Mouse (Mus musculus) fat pad, adult 2 months (tissue): ENCODE results near the gene Fignl1.

ENCODE experiments used
- DNase-seq: peaks from one replicate; pipeline ENCODE4 v3.0.0-alpha.2; 2011; ENCODE audit warnings: low read depth, low spot score; ENCODE audit errors: extremely low read depth

Fignl1 gene

GRCm38 (mm10) chr11:11811906-11812480 is 3.2 kb upstream of the Fignl1 start:
- DNase-seq, result no peak

DNA sequence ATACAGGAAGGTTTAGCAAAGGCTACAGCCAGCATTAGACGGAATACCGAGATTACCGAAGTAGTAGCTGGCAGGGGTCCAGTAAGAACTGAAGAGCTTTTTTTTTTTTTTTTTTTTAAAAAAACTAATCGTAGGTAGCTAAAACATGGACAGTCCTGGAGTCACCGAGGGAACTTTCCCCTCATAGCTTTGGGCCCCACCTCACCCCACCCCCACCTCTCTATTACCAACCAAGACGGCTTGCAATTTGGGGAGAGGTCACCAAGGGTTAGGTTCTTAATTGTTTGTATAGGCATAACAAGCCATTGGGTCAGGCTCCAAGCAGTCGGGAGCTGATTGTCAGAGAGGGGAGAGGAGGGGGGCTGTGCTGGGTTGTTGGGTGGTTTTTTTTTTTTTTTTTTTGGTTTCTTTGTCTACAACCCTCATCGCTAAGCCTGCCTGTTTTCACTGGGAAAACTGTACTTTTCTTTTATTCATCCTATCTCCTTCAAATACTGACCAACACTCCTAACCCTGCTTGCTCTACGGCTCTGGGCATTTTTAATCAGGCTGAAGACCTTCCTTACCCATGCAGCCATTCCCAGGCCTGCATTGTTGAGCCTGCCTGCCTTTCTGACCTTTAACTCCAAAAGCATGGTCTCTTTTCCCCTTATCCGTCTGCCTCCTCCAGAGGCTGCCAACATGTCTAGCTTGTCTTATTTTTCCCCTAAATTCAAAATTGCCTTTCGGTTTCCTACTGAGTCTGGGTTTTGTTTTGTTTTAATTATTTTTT is 828 bp upstream of the Fignl1 start:
- DNase-seq, result no peak

DNA sequence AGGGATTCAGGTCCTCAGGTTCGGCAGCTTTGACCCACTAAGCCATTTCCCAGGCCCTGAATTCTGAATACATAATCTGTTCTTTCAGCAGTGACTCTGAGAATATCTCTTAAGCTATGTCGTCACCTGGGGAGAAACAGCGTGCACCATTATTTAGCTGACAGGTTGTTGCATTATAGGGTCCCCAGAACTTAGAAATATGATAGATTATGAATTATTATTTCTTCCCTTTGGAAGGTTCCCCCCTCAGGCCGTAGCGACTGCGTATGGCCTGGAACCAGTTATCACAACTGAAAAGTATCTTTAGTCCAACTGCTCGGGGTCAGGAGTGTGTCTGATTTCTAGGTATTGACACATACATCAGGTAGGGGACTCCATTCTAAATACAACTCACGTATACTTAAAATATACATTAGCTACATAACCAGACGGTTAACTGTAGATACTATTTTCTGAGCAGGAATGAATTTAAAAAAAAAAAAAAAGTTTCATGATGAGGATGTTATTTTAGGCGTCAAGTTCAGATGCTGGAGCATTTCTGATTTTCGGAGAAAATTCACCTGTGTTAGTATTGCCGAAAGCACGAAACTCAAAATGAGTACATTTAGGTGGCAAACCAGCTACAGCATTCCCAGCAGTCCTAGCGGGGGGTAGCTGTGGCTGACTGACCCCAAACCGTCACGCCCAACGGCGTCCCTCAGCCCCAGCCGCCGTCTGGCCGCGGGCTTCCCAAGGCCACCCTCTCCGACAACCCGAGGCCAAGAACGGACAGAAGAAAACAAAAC is 535 bp downstream of the Fignl1 start:
- no peak for DNase-seq

DNA sequence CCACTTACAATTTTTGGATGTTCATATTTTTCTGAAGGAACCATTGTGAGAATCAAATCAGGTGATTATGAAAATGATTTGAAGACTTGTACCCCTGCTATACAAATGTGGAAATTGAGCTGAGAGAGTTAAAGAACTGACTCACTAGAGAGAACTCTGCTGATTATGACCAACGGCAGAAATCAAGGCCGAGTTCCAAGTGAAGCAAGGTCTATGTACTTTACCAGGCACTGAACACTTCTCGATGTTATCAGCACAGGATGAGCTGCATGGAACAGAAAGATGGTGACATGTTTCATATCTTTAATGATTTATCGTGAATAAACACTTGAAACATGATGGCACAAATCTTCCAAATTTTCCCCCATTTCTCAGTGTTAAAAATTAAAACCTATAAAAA is 2.8 kb downstream of the Fignl1 start:
- no peak for DNase-seq

GRCm38 (mm10) chr11:11804421-11804820 is 4.3 kb downstream of the Fignl1 start:
- DNase-seq, result no peak

GRCm38 (mm10) chr11:11801067-11801466 is 7.7 kb downstream of the Fignl1 start:
- DNase-seq, result no peak

DNA sequence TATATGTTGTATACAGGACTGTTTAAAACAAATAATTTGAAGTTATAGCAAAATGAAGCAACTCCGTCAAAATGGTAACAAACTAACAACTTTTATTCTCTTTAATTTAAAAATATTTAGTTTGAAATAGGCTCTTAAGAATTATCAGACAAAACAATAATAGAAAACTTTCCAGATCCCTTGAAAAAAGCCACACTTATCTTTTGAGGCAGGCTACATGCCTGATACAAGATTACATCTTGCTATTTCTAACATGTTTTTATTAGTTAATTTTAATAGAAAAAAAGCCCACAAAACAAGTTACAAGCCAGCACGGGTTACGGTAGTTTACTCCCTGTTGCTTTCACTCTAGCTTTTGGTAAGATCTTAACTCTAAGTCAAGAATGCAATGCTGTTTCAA is 8.5 kb downstream of the Fignl1 start:
- no peak for DNase-seq

GRCm38 (mm10) chr11:11798690-11799089 is 10.1 kb downstream of the Fignl1 start:
- no peak for DNase-seq

DNA sequence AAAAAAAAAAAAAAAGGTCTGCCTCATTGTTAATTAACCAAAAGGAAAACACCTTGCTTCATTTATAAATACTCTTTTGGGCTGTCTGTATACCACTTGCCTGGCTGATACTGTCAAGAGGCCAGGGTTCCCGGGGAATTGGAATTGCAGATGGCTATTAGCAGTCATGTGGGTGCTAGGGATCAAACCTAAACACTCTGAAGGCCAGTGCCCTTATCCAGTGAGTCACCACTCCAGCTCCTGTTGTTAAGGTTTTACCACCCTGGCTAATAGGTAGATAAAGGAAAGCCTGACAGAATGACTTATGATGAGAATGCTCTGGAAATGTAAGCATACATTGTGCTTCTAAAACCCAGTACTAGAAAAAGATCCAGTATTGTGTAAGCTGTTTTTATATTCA is 14.1 kb downstream of the Fignl1 start:
- DNase-seq, result no peak

DNA sequence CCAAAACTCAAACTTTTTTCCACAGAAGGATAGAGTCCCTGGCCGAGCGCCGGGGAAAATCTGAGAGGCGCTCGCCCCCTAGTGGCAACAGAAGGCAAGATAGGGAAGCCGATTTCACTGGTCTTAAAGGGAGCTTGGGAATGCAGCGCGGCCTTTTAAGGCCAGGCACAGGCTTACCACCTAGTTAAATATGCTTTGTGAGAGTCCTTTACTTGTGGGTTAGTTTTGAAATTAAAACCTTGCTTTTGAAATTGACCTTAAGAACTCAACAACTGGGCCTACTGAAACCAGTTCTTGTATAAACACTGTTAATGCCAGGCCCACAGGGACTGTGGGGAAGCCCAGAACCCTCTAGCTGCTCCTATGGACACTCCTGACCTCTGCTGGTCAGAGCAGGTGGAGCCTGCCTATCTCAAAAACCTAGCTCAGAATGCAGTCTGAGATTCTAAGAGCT is 20.2 kb downstream of the Fignl1 start:
- no peak for DNase-seq

- no peak for DNase-seq
These were observed 23.3 kb downstream of the Fignl1 start for GRCm38 (mm10) chr11:11785457-11785856.

DNA sequence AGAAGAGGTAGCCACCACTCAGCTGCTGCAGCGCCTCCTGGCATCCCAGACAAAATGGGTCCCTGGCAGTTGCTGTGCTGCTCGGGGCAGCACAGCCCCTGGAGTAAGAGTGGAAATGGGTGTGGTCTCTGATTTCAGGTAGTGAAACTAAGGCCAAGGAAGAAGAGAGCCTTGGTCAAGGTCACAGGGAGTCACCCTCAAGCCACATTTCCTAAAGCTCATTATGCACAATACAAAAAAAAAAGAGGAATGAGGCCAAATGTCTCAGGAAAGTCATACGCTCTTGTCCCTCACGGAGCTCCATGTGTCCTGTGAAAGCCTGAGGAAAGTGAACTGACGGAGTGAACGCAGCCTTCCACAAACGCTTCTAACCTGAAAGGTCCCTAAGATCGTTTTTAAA is 27.0 kb downstream of the Fignl1 start:
- no peak for DNase-seq

DNA sequence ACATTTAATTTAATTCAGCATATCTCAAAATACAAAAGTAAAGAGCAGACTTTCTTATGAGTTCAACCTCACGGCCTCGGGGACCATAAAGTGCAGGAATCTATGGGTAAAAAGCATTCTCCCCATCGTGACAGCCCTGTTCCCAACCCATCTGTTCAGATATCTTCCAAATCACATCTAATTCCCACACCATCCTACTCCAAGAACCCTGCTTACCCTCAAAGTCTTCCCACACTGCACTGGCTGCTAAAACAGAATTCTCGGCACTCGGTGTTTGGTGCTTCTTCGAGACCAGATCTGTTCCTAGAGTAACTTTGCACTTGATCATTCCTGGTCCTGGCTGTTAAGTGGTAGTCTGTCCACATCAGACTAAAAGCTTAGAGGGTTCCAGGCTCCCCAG is 30.4 kb downstream of the Fignl1 start:
- DNase-seq, result no peak

GRCm38 (mm10) chr11:11777796-11778195 is 31.0 kb downstream of the Fignl1 start:
- DNase-seq, result no peak

GRCm38 (mm10) chr11:11777246-11777645 is 31.5 kb downstream of the Fignl1 start:
- DNase-seq, result no peak

GRCm38 (mm10) chr11:11776822-11777174 is 32.0 kb downstream of the Fignl1 start:
- no peak for DNase-seq

GRCm38 (mm10) chr11:11776071-11776821 is 32.5 kb downstream of the Fignl1 start:
- no peak for DNase-seq

- no peak for DNase-seq
These were observed 33.9 kb downstream of the Fignl1 start for GRCm38 (mm10) chr11:11774893-11775292.

- no peak for DNase-seq
These were observed 34.4 kb downstream of the Fignl1 start for GRCm38 (mm10) chr11:11774384-11774783.

GRCm38 (mm10) chr11:11772196-11772595 is 36.6 kb downstream of the Fignl1 start:
- DNase-seq, result no peak

DNA sequence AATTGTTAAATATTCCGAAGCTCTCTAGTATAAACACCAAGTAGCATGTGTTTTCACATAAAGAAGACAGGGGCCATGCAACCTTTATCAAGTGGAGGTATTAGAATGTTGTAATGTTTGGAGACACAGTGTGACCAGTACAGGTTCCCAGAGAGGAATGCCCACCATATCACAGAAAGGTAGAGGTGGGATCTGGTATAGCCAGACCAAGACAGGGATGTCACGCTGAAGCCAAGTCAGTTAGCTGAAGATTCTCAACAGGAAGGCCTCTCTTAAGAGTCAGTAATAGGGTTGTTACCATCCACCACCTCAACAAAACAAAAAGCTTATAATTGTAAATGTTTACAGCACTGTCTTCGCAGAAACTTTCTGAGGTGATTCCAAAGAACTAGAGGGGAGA is 38.1 kb downstream of the Fignl1 start:
- DNase-seq, result no peak
